Mouse (Mus musculus) lung, adult 2 months (tissue): ENCODE measurements at regions not wholly inside any gene's neighbourhood (a gene's known extent, or its start where the extent isn't known, plus 50 kb on each side); places are given as distances from the start of the nearest gene placed in this dataset.

ENCODE experiments used
- CTCF ChIP-seq: fragments of 200-500 bp; IDR thresholded peaks from 2 replicates; pipeline ENCODE4 v1.5.1; 2011; ENCODE audit warnings: mild to moderate bottlenecking, low read length, control low read depth; ENCODE audit not compliant: insufficient read depth
- POLR2A ChIP-seq: fragments of 200-500 bp; IDR thresholded peaks from 2 replicates; pipeline ENCODE4 v1.6.1; 2011; ENCODE audit warnings: low read depth, mild to moderate bottlenecking, control low read depth, low read length, borderline replicate concordance; ENCODE audit errors: extremely low read depth

DNA sequence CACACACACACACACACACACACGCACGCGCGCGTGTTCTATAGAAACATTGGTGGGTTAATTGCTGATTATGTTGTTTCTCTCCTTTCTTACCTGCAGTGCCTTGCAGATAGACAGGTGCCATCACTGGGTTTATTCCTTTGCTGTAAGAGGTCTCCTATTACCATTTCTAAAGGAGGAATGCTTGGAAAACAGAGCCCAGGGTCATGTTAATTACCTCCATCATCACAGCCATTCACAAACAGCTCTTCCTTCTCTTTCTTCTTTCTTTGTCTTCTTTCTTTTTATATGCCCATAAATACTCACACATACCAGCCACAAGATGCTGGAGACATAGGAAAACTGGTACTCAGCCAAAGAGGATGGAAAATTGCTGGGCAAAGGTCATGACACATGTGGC is 155.0 kb downstream of the 1700009N14Rik start:
- TF ChIP-seq CTCF, result no peak
- no peak for TF ChIP-seq POLR2A
